Mouse (Mus musculus) frontal cortex, postnatal 25 days (tissue): ENCODE results near the gene Gm49340.
A peak's percentile ranks its signal among the peaks of the same experiment; 100 is the strongest.
"Not testable (repeated sequence)": the region's sequence is repeated elsewhere in the genome, so short reads cannot be mapped to it uniquely, and the experiment has no call there.

Source experiments
- DNase-seq, 2 experiments: peaks; one replicate each; pipeline ENCODE4 v3.0.0; 2022; ENCODE audit warnings: low spot score in 2 of 2

Gene Gm49340

DNA sequence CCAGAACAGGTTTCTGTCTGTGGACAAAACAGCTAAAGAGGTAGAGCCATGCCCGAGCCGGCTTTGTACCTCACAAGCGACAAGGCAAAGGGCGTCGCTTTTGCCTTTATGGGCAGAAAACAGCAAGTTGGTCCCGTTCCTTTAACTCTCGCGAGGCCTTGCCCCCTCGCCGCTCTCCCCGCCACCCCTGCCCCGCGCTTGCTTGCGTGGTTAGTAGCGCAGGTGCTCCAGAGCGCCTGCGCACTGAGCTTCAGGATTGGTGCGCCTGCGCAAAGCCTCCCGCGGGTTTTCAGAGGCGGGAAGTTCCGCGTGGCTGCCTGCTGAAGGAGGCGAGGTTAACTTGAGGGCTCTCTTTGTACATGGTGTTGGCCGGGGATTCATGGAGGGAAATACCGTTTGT lies at the start of gene Gm49340, which contains the start of the genes Aspa and Spata22:
Gene Gm49340, plus strand, starts transcription at position 300 of the 400 bp plus-strand sequence.
Gene Aspa, minus strand, starts transcription at position 155 of the 400 bp plus-strand sequence.
Gene Spata22, plus strand, starts transcription at position 300 of the 400 bp plus-strand sequence.
- DNase-seq: no peak

GRCm38 (mm10) chr11:73280710-73281109 lies 48.8 kb upstream of the Gm49340 start:
- no peak for DNase-seq

DNA sequence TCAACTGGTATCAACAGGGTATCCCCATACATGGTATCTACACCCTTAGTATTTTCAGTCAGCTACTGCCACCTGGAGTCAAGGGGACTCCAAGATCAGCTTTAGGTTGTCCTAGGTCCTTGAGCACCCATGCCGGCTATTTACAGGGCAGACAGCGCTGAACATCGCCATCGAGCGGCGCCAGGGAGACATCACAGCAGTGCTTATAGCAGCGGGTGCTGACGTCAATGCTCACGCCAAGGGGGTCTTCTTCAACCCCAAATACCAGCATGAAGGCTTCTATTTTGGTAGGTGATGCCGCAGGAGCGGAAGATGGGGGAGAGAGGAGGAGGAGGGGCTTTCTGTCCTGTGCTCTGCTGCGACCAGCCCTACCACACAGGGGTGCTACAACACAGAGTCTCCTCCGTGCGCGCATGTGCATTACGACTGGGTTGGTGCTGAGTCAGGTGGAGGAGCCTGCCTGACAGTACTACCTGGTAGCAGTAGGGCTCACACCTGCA lies 48.0 kb upstream of the Gm49340 start:
- DNase-seq: peak; percentile 65

DNA sequence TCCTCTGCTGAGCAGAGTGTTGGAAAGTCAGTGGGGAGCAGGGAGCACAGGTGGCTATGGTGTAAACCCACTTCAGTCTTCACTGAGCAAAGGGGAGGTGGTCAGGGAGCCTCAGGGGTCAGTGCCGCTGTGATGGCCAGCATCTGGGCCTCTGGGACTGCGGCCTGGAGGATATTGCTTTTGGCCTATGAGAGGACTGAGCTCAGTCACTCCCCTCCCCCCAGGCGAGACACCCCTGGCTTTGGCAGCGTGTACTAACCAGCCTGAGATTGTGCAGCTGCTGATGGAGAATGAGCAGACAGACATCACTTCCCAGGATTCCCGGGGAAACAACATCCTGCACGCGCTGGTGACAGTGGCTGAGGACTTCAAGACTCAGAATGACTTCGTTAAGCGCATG lies 46.2 kb upstream of the Gm49340 start:
- DNase-seq: no peak

GRCm38 (mm10) chr11:73283926-73284325 lies 45.6 kb upstream of the Gm49340 start:
- no peak for DNase-seq

DNA sequence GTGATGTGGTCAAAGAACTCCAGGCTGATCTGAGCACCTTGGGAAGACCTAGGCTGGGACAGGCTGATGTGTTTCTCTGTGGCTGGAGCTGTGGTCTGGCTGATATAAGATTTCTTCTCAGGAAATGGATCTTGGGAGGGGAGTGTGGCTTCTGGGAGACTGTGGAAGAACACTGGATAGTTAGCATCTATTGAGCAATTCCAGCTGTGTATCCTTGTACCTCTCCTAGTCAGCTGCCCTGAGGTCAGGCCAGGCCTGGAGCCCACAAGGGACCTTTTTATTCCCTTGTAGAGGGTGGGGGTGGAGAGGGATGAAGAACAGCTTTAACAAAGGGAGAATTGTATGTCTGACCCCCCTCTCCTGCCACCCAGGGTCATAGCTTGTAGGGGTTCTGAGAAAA lies 45.2 kb upstream of the Gm49340 start:
- no peak for DNase-seq

DNA sequence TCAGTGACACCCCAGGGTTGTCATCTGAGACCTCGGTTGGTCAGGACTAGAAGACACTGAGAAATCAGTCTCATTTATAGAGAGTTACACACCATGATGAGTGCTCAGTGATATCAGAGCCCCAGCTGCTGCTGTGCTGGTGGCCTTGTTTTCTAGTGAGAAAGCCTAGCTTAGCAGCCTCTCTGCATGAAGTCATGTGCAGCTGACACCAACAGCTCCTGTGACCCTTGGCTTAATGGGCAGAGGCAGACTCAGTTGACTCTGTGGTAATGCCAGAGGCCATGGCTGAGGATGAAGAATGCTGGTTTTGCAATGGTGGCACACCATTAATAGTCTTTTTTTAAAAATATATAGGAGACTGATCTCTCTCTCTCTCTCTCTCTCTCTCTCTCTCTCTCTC lies 39.9 kb upstream of the Gm49340 start:
- no peak for DNase-seq

- DNase-seq: no peak
These were observed 26.4 kb upstream of the Gm49340 start for GRCm38 (mm10) chr11:73303123-73303522.

GRCm38 (mm10) chr11:73315961-73316360 lies 13.6 kb upstream of the Gm49340 start:
- DNase-seq: no peak

DNA sequence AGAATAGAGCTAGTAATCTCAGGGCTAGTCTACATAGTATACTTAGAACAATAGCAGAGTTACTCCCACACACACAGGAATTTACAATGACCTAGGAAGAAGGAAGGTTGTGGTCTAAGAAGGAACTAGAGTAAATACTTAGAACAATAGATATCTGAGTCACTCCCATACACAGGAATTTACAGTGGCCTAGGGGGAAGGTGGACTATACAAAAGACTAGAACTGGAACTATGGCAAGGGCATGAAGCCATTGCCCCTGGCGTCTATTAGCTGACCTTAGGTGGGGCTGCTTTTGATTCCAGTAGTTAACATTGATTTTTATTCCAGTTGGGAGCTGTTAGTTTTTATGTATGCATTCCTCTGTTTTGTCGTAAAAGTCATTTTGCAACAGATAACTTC lies 11.0 kb upstream of the Gm49340 start:
- DNase-seq: not testable (repeated sequence)

DNA sequence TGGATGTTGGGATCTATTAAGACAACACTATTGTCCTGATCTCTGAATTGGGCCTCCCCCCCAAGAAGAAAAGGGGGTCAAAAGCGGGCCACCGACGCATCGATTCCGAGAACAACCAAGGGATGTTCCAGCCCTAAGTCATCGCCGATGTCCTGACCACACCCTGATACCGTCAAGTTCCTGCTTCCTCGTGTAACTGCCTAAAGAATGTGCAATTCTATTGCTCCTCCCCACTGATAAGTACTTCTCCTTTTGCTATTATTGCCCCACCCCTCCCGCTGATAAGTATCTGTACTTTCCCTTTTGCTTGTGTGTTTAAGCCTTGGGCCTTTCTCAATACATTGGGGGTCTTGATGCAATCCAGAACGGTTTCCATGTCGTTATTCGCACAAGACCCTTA lies 8.5 kb upstream of the Gm49340 start:
- not testable (repeated sequence) for DNase-seq

DNA sequence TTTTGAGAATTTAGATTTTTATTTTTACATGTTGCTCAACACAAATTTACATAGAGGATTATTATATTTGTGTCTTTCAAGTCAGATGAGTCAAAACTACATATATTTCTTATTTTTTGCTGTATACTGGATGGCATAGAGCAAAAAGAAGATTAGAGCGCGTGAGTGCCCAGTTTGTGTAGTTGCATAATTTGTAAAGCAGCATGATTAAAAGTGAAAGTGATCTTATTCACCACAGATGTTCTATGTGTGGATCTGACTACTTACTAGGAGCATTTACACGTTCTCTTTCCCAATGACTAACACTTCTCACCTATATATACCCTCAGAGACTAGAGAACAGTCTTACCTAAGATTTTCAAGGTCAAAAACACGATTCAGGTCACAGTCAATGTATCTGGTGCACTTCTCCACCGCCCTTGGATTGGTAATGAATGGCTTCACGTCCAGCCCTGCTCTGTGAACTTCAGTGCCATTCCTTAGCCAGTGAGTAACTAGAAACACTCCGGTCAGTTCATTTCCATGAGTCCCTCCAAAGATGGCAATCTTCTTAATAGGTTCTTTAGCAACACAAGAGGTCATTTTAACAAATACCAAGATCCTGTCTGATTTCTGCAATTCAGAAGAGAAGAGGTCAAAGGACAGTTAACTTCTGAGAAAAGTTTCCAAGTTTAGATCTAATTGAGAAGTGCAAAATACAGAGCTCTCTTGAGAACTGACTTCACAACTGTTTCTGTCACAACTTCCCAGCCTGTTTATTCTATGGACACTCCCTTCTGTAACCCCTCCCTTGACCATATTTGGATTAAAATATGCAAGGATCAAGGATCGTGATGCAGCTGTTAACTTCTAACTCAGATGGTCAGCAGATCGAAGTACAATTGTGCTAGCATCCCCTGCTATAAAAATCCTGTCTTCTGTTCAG lies 5.4 kb upstream of the Gm49340 start:
- DNase-seq: no peak

- no peak for DNase-seq
These were observed 3.1 kb upstream of the Gm49340 start for GRCm38 (mm10) chr11:73326485-73326886.

DNA sequence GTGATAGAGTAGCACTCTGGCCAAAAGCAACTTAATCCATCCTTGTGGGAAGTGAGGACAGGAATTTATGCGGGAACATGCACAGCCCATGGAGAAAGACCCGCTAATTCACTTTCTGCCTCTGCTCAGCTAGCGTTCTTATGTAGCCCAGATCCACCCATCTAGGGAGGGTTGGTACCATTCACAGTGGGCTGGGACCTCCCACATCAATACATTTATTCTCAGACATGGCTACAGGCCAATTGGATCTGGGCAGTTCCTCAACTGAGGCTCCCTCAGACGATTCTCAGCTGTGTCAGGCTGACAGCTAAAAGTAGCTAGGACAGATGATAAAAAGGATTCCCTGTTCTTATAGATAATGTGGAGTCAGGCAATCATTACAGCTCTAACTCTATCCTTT lies 2.2 kb upstream of the Gm49340 start:
- no peak for DNase-seq

GRCm38 (mm10) chr11:73333357-73333756 lies 3.8 kb downstream of the Gm49340 start:
- DNase-seq: no peak

- no peak for DNase-seq
These were observed 7.4 kb downstream of the Gm49340 start for GRCm38 (mm10) chr11:73336919-73337318.

GRCm38 (mm10) chr11:73350483-73350882 lies 20.9 kb downstream of the Gm49340 start, which contains the start of gene Olfr20:
Gene Olfr20 (plus strand): TSS chr11:73350783.
- no peak for DNase-seq

- DNase-seq: no peak
These were observed 41.4 kb downstream of the Gm49340 start, which contains the start of gene Olfr376 for GRCm38 (mm10) chr11:73370946-73371345. Gene Olfr376 (plus strand): TSS chr11:73371246.

DNA sequence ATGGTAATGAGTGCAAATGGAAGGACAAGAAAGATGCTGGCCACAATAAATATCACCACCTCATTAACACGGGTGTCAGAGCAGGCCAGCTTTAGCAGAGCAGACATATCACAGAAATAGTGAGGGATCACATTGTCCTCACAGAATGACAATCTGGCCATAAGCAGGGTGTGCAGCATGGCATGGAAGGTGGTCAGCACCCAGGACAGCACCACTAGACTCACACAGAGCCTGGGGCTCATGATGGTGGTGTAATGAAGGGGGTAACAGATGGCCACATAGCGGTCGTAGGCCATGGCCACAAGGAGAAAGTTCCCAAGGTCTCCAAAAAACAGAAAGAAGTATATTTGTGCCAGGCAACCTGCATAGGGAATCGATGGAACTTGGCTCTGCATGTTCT lies 65.8 kb downstream of the Gm49340 start:
- DNase-seq: no peak

DNA sequence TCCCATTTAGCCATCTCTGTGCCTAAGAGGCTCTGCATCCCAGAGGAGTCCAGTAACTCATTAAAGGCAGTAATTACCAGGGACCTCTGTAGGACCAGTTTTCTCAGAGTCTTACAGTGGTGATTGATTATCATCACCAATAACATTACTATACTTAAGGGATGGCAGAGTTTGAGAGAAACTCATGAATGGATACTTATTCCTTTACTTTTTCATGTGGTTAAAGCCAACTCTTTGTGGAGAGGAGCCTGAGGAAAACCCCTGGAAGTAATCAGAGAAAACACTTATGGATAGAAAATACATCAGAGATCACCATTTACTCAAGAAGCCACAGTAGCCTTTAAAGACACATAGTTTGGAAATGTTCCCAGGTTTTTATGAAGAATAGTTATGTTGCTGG lies 70.0 kb downstream of the Gm49340 start, which contains the start of gene Olfr1:
Gene Olfr1, minus strand, starts transcription at position 101 of the 400 bp plus-strand sequence.
- no peak for DNase-seq
